Mouse (Mus musculus) lung, embryonic 16.5 days (tissue): ENCODE measurements around the gene Polg2. TPM values are rescaled to one million over a fixed set of nuclear protein-coding genes. Genes with fewer than 3 reads are reported as not detected.
A peak's percentile ranks its signal among the peaks of the same experiment; 100 is the strongest.
"Not testable (repeated sequence)": the region's sequence is repeated elsewhere in the genome, so short reads cannot be mapped to it uniquely, and the experiment has no call there.

ENCODE experiments used
- ATAC-seq: fragments of 200-750 bp; cut with Nextera tagmentation; 2 replicates; pipeline ENCODE4 v1.8.0; 2017; ENCODE audit warnings: low read depth, mild to moderate bottlenecking, moderate library complexity
- H3K27ac ChIP-seq: fragments of 300-500 bp; sonication (generic); 2 replicates; pipeline ENCODE4 v1.5.1; 2014; ENCODE audit warnings: mild to moderate bottlenecking, control low read depth, low read length
- H3K27me3 ChIP-seq: fragments of 300-500 bp; sonication (generic); 2 replicates; pipeline ENCODE4 v1.6.1; 2014; ENCODE audit warnings: low read depth, low read length, mixed read lengths; ENCODE audit not compliant: control insufficient read depth, insufficient read depth
- H3K36me3 ChIP-seq: fragments of 300-500 bp; sonication (generic); 2 replicates; pipeline ENCODE4 v1.6.1; 2014; ENCODE audit warnings: low read length; ENCODE audit not compliant: control insufficient read depth, insufficient read depth
- H3K4me1 ChIP-seq: fragments of 300-500 bp; sonication (generic); replicated peaks from 2 replicates; pipeline ENCODE4 v1.6.1; 2014; ENCODE audit warnings: low read length, mixed read lengths; ENCODE audit not compliant: control insufficient read depth, insufficient read depth
- H3K4me2 ChIP-seq: fragments of 300-500 bp; sonication (generic); 2 replicates; pipeline ENCODE4 v1.6.1; 2014; ENCODE audit warnings: low read depth, low read length, control low read depth
- H3K4me3 ChIP-seq: fragments of 300-500 bp; sonication (generic); 2 replicates; pipeline ENCODE4 v1.5.1; 2014; ENCODE audit warnings: mild to moderate bottlenecking, low read length, control low read depth
- H3K9ac ChIP-seq: fragments of 300-500 bp; sonication (generic); 2 replicates; pipeline ENCODE4 v1.6.1; 2014; ENCODE audit warnings: low read length, control low read depth
- H3K9me3 ChIP-seq: fragments of 300-500 bp; sonication (generic); 2 replicates; pipeline ENCODE4 v1.6.1; 2016; ENCODE audit warnings: low read length; ENCODE audit not compliant: control insufficient read depth
- WGBS: fragments of 180-500 bp; shearing (Covaris S2); extraction: QIAGEN DNeasy Blood & Tissue Kit; methylation state at CpG from one replicate; pipeline ENCODE4 v1.1.7; 2014; 5-methylcytosine and 5-hydroxymethylcytosine counted together
- polyA plus RNA-seq: library from polyadenylated mRNA; unstranded; fragments of >200 nt; fragmentation: Nextera tagmentation; extraction: Ambion mirVana; gene quantifications from 2 replicates; pipeline ENCODE4 v1.2.1, GENCODE M21; 2015

Gene Polg2
- polyA plus RNA-seq, 1 experiment from 2014 or later: 9.0 TPM

DNA sequence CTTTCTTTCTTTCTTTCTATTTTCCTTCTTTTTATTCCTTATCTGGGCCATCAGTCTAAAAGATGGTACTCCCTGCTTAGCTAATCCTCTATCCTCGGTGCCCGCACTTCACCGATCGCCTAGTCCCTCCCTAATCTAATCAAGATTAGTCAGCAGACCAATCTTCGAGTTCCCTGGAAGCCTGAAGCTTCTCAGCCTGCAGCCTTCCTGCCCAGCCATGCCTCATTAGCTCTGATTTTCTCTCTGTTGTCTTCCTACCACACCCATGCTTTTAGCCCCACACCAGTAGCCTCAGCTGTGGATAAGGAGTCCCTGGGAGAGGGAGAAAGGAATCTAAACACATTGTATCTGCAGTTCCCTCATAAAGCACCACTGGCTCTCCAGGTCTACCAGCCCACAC, 23.8 kb downstream of the Polg2 start:
- Histone ChIP-seq H3K9ac (no peak overlapping the region), H3K4me3 (no peak overlapping the region), H3K9me3 (no peaks in the 10 kb centered on the region), H3K4me2 (no peak overlapping the region), H3K27ac (no peak overlapping the region), H3K27me3 (no peaks in the 10 kb centered on the region), H3K36me3 (no peaks in the 10 kb centered on the region), H3K4me1 (no peaks in the 10 kb centered on the region)
- WGBS: 47% methylated on average over 5 of the region's 5 CpGs
- ATAC-seq: no peak

DNA sequence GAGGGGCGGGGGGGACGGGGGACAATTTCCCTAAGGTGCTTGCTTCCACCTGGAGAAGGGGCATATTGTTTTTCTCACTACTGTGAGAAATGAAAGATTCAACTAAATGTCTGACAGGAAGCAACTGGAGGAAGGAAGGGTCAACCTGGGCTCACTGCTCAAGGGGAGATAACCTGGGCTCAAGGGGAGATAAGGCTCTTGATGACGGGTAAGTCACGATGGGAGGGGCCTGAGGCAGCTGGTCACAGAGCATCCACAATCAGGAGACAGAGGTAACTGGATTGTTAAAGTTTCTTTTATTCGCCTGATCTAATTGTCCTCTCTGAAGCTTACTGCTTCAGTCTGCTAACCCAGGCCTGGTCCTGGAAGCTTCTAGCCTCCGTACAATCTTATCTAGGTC, 26.0 kb downstream of the Polg2 start:
- Histone ChIP-seq H3K4me1 (no peaks in the 10 kb centered on the region), H3K4me3 (no peak overlapping the region), H3K9me3 (no peaks in the 10 kb centered on the region), H3K27me3 (no peaks in the 10 kb centered on the region), H3K9ac (no peak overlapping the region), H3K36me3 (no peaks in the 10 kb centered on the region), H3K27ac (no peak overlapping the region), H3K4me2 (no peak overlapping the region)
- WGBS: 62% methylated on average over 6 of the region's 6 CpGs
- no peak for ATAC-seq

DNA sequence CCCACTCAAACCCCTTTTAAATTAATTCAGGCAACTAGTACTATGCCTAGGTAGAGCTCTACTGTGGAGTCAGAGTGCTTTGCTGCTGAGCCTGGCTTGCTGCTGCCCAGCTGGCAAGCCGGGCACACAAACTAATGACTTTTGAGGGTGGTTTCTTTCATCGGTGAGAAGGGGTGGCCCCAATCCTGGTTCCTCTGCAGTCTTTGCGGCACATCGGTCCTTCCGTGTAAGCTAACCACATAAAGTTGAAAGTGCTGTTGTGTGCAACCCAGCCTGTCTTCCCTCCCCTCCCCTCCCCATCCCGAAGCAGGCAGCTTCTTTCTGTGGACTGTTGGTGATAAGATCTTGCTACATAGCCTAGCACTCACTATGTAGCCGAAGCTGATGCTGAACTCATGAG, 27.2 kb downstream of the Polg2 start:
- ATAC-seq: no peak
- Histone ChIP-seq H3K9ac (no peak overlapping the region), H3K27ac (no peak overlapping the region)

DNA sequence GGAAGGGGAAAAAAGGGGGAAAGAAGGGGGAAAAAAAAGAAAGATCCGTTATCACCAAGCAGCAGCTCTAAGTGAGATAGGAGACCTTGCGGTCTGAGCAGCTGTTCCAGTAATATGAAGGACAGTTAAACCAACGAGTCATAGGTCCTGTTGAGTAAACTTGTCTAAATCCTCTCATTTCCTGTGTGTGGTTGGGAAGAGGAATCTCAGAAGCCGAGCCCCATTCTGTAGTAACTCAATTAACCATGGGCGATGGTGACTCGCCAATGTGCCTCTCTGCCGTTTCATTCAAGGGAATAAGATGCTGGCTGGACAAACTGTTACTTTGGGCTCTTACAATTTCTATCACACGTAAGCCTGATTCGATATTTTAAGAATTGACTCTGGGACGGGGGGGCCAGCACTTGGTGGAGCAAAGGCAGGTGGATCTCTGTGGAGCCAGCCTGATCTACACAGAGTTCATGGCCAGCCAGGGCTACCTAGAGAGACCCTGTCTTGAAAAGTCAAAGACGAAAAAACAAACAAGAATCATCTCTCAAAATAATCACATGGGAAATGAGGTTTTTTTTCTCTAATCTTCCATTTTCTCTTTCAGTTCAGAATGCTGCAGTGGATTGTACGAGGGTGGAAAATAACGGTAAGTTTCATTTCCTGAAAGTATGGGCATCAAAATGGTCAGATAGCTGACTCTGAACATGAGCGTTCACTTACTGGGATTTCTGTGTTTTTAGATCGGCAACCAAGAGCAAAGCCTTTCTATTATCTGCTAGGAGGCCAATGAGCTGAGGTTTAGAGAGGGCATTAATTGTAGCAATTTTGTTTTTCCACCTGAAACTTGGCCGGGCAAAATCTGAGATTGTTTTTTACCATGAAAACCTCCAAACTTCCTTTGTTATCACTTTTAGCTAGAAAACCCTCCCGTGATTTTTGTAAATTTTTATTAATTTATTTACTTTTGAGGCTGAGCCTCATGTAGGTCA, 28.0 kb downstream of the Polg2 start, which contains the start of gene Milr1:
Milr1 (plus strand) TSS at position 188 of the 980 bp plus-strand sequence.
- H3K27ac ChIP-seq: no peak within 1 kb of the TSS
- no peaks in the 10 kb centered on the region for H3K9me3 ChIP-seq
- no peaks in the 10 kb centered on the region for H3K36me3 ChIP-seq
- no peaks in the 10 kb centered on the region for H3K27me3 ChIP-seq
- H3K4me2 ChIP-seq: no peak within 1 kb of the TSS
- no peak for ATAC-seq
- 71% methylated on average over 17 of the region's 17 CpGs for WGBS
- H3K4me1 ChIP-seq: no peaks in the 10 kb centered on the region
- H3K9ac ChIP-seq: no peak within 1 kb of the TSS
- no peak within 1 kb of the TSS for H3K4me3 ChIP-seq

More for the DNA sequence above, 27.2 kb downstream of the Polg2 start:
- Histone ChIP-seq H3K27me3 (no peaks in the 10 kb centered on the region), H3K4me2 (no peak overlapping the region), H3K36me3 (no peaks in the 10 kb centered on the region), H3K4me3 (no peak overlapping the region), H3K9me3 (no peaks in the 10 kb centered on the region), H3K4me1 (no peaks in the 10 kb centered on the region)
- 64% methylated on average over 7 of the region's 7 CpGs for WGBS

DNA sequence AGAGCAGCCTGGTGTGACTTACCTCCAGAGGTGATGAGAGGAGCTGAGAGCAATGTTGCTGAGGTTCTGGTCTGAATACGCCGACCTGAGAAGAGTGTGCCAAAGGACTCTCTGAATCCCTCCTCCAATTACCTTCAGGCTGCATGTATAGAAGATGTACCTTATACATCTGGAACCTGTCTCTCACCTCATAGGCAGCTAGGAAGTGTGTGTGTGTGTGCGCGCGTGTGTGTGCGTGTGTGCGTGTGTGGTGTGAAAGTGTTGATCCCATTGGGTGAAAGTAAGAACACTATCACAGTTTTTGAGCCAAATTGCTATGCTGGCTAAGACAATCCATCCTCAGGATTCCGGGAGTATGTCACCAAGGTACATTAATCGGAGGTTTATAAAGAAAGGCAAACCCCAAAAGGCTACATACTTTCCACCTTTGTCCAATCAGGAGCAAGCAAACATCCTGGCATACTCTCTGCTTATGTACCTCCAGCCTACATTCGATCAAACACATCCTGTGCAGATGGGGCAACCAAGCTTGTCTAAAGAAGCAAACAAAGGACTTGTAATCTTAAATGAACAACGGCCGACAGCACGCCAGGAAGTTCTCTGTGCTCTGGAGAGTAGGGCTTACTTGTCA, 29.1 kb downstream of the Polg2 start, which contains the start of gene Pecam1:
Pecam1 (minus strand) TSS at position 508 of the 631 bp plus-strand sequence.
- no peaks in the 10 kb centered on the region for H3K4me1 ChIP-seq
- WGBS: 64% methylated on average over 13 of the region's 13 CpGs
- H3K27ac ChIP-seq: no peak within 1 kb of the TSS
- no peak within 1 kb of the TSS for H3K4me3 ChIP-seq
- no peaks in the 10 kb centered on the region for H3K27me3 ChIP-seq
- H3K9me3 ChIP-seq: no peaks in the 10 kb centered on the region
- no peak within 1 kb of the TSS for H3K4me2 ChIP-seq
- H3K9ac ChIP-seq: no peak within 1 kb of the TSS
- H3K36me3 ChIP-seq: no peaks in the 10 kb centered on the region
- 0 out of 2 replicates have a peak, but pooled peaks have one; percentile 43 for ATAC-seq

DNA sequence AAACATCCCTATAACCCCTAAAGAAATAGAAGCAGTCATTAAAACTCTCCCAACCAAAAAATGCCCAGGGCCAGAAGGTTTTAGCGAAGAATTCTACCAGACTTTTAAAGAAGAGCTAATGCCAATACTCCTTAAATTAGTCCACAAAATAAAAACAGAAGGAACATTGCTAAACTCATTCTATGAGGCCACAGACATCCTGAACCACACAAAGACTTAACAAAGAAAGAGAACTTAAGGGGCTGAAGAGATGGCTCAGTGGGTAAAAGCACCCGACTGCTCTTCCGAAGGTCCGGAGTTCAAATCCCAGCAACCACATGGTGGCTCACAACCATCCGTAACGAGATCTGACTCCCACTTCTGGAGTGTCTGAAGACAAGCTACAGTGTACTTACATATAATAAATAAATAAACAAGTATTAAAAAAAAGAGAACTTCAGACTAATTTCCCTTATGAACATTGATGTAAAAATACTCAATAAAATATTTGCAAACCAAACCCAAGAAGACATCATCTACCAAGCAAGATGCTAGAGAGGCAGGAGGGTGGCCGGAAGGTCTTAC, 29.7 kb downstream of the Polg2 start:
- H3K4me2 ChIP-seq, H3K4me3 ChIP-seq, H3K36me3 ChIP-seq, H3K9me3 ChIP-seq, H3K9ac ChIP-seq, H3K27me3 ChIP-seq, H3K4me1 ChIP-seq, ATAC-seq, H3K27ac ChIP-seq: not testable (repeated sequence)
- 93% methylated on average over 7 of the region's 7 CpGs for WGBS

DNA sequence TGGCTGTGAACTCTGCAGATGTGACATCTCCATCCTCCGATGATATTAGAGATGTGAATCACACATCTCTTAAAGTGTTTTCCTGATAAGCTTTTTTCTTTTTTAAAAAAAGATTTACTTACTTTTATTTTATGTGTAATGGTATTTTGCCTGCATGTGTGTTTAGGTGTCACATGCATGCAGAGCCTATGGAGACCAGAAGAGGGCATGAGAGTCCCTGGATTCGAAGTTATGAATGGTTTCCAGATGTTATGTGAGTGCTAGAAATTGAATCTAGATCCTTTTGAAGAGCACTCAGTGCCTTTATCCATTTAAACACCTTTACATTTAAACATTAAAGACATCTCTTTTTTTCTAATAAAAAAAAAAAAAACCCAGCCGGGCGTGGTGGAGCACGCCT, 34.4 kb downstream of the Polg2 start:
- no peak for ATAC-seq
- Histone ChIP-seq H3K36me3 (no peaks in the 10 kb centered on the region), H3K9ac (no peak overlapping the region), H3K4me3 (no peak overlapping the region), H3K9me3 (no peaks in the 10 kb centered on the region), H3K4me1 (no peaks in the 10 kb centered on the region), H3K27ac (no peak overlapping the region), H3K4me2 (no peak overlapping the region), H3K27me3 (no peaks in the 10 kb centered on the region)
- 88% methylated on average over 5 of the region's 5 CpGs for WGBS

DNA sequence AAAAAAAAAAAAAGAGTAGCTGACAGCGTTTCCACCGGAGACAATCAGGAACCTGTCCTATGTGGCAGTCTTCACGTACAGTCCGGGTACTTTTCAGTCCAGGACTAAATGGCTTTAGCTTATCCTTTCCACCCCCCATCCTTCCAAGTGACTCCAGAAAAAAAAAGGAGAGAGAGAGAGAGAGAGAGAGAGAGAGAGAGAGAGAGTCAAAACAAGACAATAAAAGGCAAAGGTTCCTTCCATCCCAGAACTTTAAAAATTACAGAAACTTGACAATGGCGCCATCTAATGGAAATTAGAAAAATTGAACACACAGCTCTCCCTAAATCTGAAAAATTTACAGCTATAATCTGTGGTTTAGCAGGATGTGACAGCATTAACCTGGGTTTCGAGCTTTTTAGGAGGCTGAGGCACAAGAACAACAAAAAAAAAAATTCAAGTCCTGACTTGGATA, 36.9 kb downstream of the Polg2 start:
- Histone ChIP-seq H3K27me3 (no peaks in the 10 kb centered on the region), H3K4me2 (no peak overlapping the region), H3K9ac (no peak overlapping the region), H3K4me3 (no peak overlapping the region), H3K9me3 (no peaks in the 10 kb centered on the region), H3K27ac (no peak overlapping the region), H3K36me3 (no peaks in the 10 kb centered on the region), H3K4me1 (no peaks in the 10 kb centered on the region)
- no peak for ATAC-seq
- WGBS: 30% methylated on average over 6 of the region's 6 CpGs

DNA sequence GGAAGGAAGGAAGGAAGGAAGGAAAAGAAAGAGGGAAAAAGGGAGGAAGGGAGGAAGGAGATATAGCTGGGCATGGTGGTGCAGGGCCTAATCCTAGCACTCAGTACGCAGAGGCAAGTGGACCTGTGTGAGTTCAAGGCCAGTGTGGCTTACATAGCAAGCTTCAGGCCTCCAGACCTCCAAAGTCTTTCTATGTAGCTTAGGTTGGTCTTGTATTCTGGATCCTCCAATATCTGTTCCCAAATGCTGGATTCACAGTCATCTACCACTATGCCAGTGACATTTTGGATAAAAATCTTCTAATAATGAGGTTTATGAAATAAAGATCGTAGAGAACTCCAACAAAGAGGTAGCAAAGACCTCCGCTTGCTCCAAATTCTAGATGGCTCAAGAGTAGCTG, 37.5 kb downstream of the Polg2 start:
- Histone ChIP-seq H3K27ac (no peak overlapping the region), H3K9me3 (no peaks in the 10 kb centered on the region), H3K36me3 (no peaks in the 10 kb centered on the region), H3K4me1 (no peaks in the 10 kb centered on the region), H3K4me2 (no peak overlapping the region), H3K9ac (no peak overlapping the region), H3K4me3 (no peak overlapping the region), H3K27me3 (no peaks in the 10 kb centered on the region)
- no peak for ATAC-seq
- 88% methylated on average over 3 of the region's 3 CpGs for WGBS
